Mouse (Mus musculus) liver, postnatal 0 days (tissue): ENCODE measurements around the gene Hsd3b7. TPM values are rescaled to one million over a fixed set of nuclear protein-coding genes. Genes with fewer than 3 reads are reported as not detected.

Source experiments
- ATAC-seq: fragments of 200-750 bp; cut with Nextera tagmentation; 2 replicates; pipeline ENCODE4 v1.8.0; 2017; ENCODE audit warnings: mild to moderate bottlenecking, moderate library complexity
- DNase-seq: peaks from one replicate; pipeline ENCODE4 v3.0.0-alpha.2; 2016
- H3K27ac ChIP-seq: fragments of 300-500 bp; sonication (generic); 2 replicates; pipeline ENCODE4 v1.5.1; 2014; ENCODE audit warnings: antibody characterized with exemption, moderate library complexity, mild to moderate bottlenecking, low read depth
- H3K27me3 ChIP-seq: fragments of 300-500 bp; sonication (generic); 2 replicates; pipeline ENCODE4 v1.6.1; 2014; ENCODE audit warnings: low read length, control low read depth, mixed read lengths; ENCODE audit not compliant: insufficient read depth
- H3K36me3 ChIP-seq: fragments of 300-500 bp; sonication (generic); replicated peaks from 2 replicates; pipeline ENCODE4 v1.6.1; 2014; ENCODE audit warnings: mild to moderate bottlenecking, control low read depth, low read length, moderate library complexity, mixed read lengths; ENCODE audit not compliant: insufficient read depth
- H3K4me1 ChIP-seq: fragments of 300-500 bp; sonication (generic); 2 replicates; pipeline ENCODE4 v1.6.1; 2014; ENCODE audit warnings: antibody characterized with exemption, mild to moderate bottlenecking, control low read depth; ENCODE audit not compliant: insufficient read depth
- H3K4me2 ChIP-seq: fragments of 300-500 bp; sonication (generic); 2 replicates; pipeline ENCODE4 v1.6.1; 2014; ENCODE audit warnings: low read depth, mild to moderate bottlenecking, low read length, moderate library complexity, mixed read lengths
- H3K4me3 ChIP-seq: fragments of 300-500 bp; sonication (generic); 2 replicates; pipeline ENCODE4 v1.5.1; 2014; ENCODE audit warnings: low read depth, low read length
- H3K9ac ChIP-seq: fragments of 300-500 bp; sonication (generic); replicated peaks from 2 replicates; pipeline ENCODE4 v1.6.1; 2014; ENCODE audit warnings: mild to moderate bottlenecking, moderate library complexity
- H3K9me3 ChIP-seq: fragments of 300-500 bp; sonication (generic); 2 replicates; pipeline ENCODE4 v1.6.1; 2016; ENCODE audit warnings: mild to moderate bottlenecking, control low read depth, low read length, mixed read lengths
- CTCF ChIP-seq: sonication (generic); IDR thresholded peaks from 2 replicates; pipeline ENCODE4 v1.5.1; 2016; ENCODE audit warnings: antibody characterized with exemption, low read depth
- EP300 ChIP-seq: IDR thresholded peaks from 2 replicates; pipeline ENCODE4 v1.6.1; 2016; ENCODE audit warnings: antibody characterized with exemption, low read depth, mild to moderate bottlenecking
- WGBS: fragments of 180-500 bp; shearing (Covaris S2); extraction: QIAGEN DNeasy Blood & Tissue Kit; methylation state at CpG from one replicate; pipeline ENCODE4 v1.1.7; 2014; ENCODE audit not compliant: insufficient replicate concordance; 5-methylcytosine and 5-hydroxymethylcytosine counted together
- polyA plus RNA-seq: library from polyadenylated mRNA; unstranded; fragments of >200 nt; fragmentation: Nextera tagmentation; extraction: Ambion mirVana; gene quantifications from 2 replicates; pipeline ENCODE4 v1.2.1, GENCODE M21; 2015

Hsd3b7 gene
- polyA plus RNA-seq, 1 experiment from 2014 or later, result 224 TPM

GRCm38 (mm10) chr7:127760478-127760877 lies 39.9 kb upstream of the Hsd3b7 start:
- no peak overlapping the region for H3K9ac ChIP-seq
- H3K36me3 ChIP-seq, result 0 out of 2 replicates have a peak, but pooled peaks cover 4% of the 10 kb centered on the region
- no peak for DNase-seq
- H3K4me3 ChIP-seq, result no peak overlapping the region
- no peak for ATAC-seq
- 85% methylated on average over 3 of the region's 3 CpGs for WGBS
- H3K9me3 ChIP-seq, result no peaks in the 10 kb centered on the region
- no peaks in the 10 kb centered on the region for H3K27me3 ChIP-seq
- TF ChIP-seq EP300, result no peak
- H3K27ac ChIP-seq, result no peak overlapping the region
- H3K4me2 ChIP-seq, result no peak overlapping the region
- H3K4me1 ChIP-seq, result no peaks in the 10 kb centered on the region

GRCm38 (mm10) chr7:127761026-127761425 lies 39.4 kb upstream of the Hsd3b7 start:
- DNase-seq (peak; percentile 82), ATAC-seq (peak; percentile 67)
- Histone ChIP-seq H3K9ac (no peak overlapping the region), H3K27ac (no peak overlapping the region), H3K9me3 (no peaks in the 10 kb centered on the region), H3K4me3 (no peak overlapping the region), H3K4me1 (0 out of 2 replicates have a peak, but pooled peaks cover 3% of the 10 kb centered on the region), H3K4me2 (no peak overlapping the region), H3K36me3 (0 out of 2 replicates have a peak, but pooled peaks cover 4% of the 10 kb centered on the region), H3K27me3 (no peaks in the 10 kb centered on the region)
- TF ChIP-seq EP300, result no peak
- TF ChIP-seq CTCF, result peak; percentile 99
- WGBS, result 18% methylated on average over 7 of the region's 7 CpGs

DNA sequence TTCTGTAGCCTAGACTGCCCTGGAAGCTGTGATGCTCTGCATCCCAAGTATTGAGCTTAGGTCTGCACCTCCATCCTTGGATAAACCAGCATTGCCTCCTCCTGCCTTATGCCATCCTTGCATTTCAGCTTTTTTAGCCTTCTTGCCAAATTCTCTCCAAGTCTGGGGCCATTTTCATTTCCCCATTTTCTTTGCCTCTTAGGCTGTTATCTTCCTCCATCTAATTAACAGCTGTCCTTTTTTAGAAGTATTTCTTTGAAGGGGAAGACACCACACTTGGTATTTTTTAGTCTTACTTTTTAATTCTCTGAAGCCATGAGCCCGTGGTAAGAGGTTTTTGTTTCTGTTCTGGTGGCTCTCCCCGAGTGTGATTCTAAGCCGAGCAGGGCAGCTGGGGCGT lies 36.8 kb upstream of the Hsd3b7 start:
- Histone ChIP-seq H3K4me3 (no peak overlapping the region), H3K27ac (no peak overlapping the region), H3K9ac (no peak overlapping the region), H3K9me3 (no peaks in the 10 kb centered on the region), H3K27me3 (no peaks in the 10 kb centered on the region), H3K4me2 (no peak overlapping the region), H3K36me3 (0 out of 2 replicates have a peak, but pooled peaks cover 4% of the 10 kb centered on the region), H3K4me1 (peaks cover 13% of the 10 kb centered on the region)
- TF ChIP-seq CTCF (no peak), EP300 (no peak)
- no peak for DNase-seq
- 77% methylated on average over 4 of the region's 4 CpGs for WGBS
- ATAC-seq, result no peak

- Histone ChIP-seq H3K4me2 (no peak overlapping the region), H3K9ac (no peak overlapping the region), H3K4me1 (peaks cover 24% of the 10 kb centered on the region), H3K27ac (no peak overlapping the region), H3K36me3 (0 out of 2 replicates have a peak, but pooled peaks cover 4% of the 10 kb centered on the region), H3K9me3 (no peaks in the 10 kb centered on the region), H3K4me3 (no peak overlapping the region), H3K27me3 (no peaks in the 10 kb centered on the region)
- WGBS, result 59% methylated on average over 2 of the region's 2 CpGs
- ATAC-seq (no peak), DNase-seq (no peak)
- TF ChIP-seq EP300 (no peak), CTCF (no peak)
Observed at GRCm38 (mm10) chr7:127765756-127766155, 34.6 kb upstream of the Hsd3b7 start.

- no peaks in the 10 kb centered on the region for H3K9me3 ChIP-seq
- peaks cover 34% of the 10 kb centered on the region for H3K4me1 ChIP-seq
- no peaks in the 10 kb centered on the region for H3K27me3 ChIP-seq
- DNase-seq, result peak; percentile 76
- peak; percentile 86 for ATAC-seq
- TF ChIP-seq EP300, result peak; percentile 81
- TF ChIP-seq CTCF, result peak; percentile 49
- 51% methylated on average over 17 of the region's 17 CpGs for whole genome bisulfite sequencing
- H3K4me2 ChIP-seq, result peak overlapping the region; percentile 79
- peak overlapping the region; percentile 74 for H3K4me3 ChIP-seq
- H3K36me3 ChIP-seq, result 0 out of 2 replicates have a peak, but pooled peaks cover 4% of the 10 kb centered on the region
- H3K9ac ChIP-seq, result peak overlapping the region; percentile 59
- H3K27ac ChIP-seq, result peak overlapping the region; percentile 89
Observed at GRCm38 (mm10) chr7:127766851-127767609, 33.4 kb upstream of the Hsd3b7 start.

DNA sequence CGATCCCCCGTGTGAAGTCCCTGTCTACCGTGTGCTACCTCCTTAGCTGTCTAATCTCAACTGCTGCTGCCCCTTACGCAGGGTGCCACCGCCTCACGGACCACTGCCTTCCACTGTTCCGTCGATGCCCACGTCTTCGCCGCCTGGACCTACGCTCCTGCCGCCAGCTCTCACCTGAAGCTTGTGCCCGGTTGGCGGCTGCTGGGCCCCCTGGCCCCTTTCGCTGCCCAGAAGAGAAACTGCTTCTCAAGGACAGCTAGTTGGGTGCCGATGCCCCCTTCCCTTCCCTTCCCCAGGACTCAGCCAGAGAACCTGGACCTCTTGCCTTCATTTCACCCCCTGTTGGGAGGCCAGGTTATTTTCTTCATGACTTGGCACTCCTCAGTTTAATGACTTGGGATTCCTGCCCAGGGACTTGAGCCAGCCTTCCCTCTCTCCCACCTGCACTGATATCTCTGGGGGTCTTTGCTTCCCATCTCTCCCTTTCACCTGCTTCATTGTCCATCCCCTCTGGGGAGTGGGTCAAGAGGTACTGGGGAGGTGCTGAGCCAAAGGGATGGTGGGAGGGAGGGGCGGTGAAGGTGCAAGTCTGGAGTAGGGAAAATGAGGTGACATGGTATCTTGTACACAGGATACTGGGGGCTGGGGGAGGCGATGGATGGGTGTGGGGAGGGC lies 32.6 kb upstream of the Hsd3b7 start:
- ATAC-seq (peak; percentile 28), DNase-seq (no peak)
- Histone ChIP-seq H3K27ac (peak overlapping the region; percentile 89), H3K27me3 (no peaks in the 10 kb centered on the region), H3K4me2 (peak overlapping the region; percentile 79), H3K4me3 (peak overlapping the region; percentile 74), H3K9ac (peak overlapping the region; percentile 59), H3K9me3 (no peaks in the 10 kb centered on the region), H3K4me1 (peaks cover 37% of the 10 kb centered on the region), H3K36me3 (0 out of 2 replicates have a peak, but pooled peaks cover 2% of the 10 kb centered on the region)
- TF ChIP-seq CTCF (no peak), EP300 (no peak)
- WGBS, result 82% methylated on average over 19 of the region's 19 CpGs
